Mouse (Mus musculus): ENCODE data around the gene Hoxb9.

- TF ChIP-seq ZKSCAN1 (IDR thresholded peaks at IDR 0.05; ENCODE audit: borderline replicate concordance, low read depth, low read length) = no peak
- TF ChIP-seq POLR2A (IDR thresholded peaks at IDR 0.05; ENCODE audit: low read depth, low read length) = no peak
- TF ChIP-seq CTCF (conservative IDR thresholded peaks at IDR 0.05 in 1 of 2, IDR thresholded peaks at IDR 0.05 in 1 of 2; ENCODE audit: low read depth in 2 of 2, low read length in 2 of 2) = no peak
- TF ChIP-seq CHD2 (IDR thresholded peaks at IDR 0.05; ENCODE audit: low read length) = no peak
- no peak for TF ChIP-seq SMC3 (IDR thresholded peaks at IDR 0.05; ENCODE audit: low read depth, low read length)
- no peak for TF ChIP-seq USF2 (conservative IDR thresholded peaks at IDR 0.05; ENCODE audit: low read depth, low read length)
- TF ChIP-seq MYC (IDR thresholded peaks at IDR 0.05; ENCODE audit: low read depth, low read length) = no peak
- TF ChIP-seq POLR2AphosphoS2 (IDR thresholded peaks at IDR 0.05; ENCODE audit: low read depth, low read length) = no peak
- TF ChIP-seq ELF1 (IDR thresholded peaks at IDR 0.05; ENCODE audit: low read depth, low read length) = no peak
- TF ChIP-seq UBTF (IDR thresholded peaks at IDR 0.05; ENCODE audit: low read depth, low read length) = no peak
- no peak for TF ChIP-seq USF1 (IDR thresholded peaks at IDR 0.05; ENCODE audit: low read depth, low read length)
- TF ChIP-seq ZC3H11A (IDR thresholded peaks at IDR 0.05; ENCODE audit: low read depth, low read length) = no peak
Measured at GRCm38 (mm10) chr11:96267021-96267920, 4.0 kb upstream of the Hoxb9 start.
